Mouse (Mus musculus) induced T-regulatory cell, adult 2 months (primary cell): ENCODE measurements around the gene Atg9a.
A peak's percentile ranks its signal among the peaks of the same experiment; 100 is the strongest.
"Not testable (repeated sequence)": the region's sequence is repeated elsewhere in the genome, so short reads cannot be mapped to it uniquely, and the experiment has no call there.

Source experiments
- DNase-seq: peaks from one replicate; pipeline ENCODE4 v3.0.0-alpha.2; 2012; ENCODE audit warnings: low read depth

The Atg9a gene

DNA sequence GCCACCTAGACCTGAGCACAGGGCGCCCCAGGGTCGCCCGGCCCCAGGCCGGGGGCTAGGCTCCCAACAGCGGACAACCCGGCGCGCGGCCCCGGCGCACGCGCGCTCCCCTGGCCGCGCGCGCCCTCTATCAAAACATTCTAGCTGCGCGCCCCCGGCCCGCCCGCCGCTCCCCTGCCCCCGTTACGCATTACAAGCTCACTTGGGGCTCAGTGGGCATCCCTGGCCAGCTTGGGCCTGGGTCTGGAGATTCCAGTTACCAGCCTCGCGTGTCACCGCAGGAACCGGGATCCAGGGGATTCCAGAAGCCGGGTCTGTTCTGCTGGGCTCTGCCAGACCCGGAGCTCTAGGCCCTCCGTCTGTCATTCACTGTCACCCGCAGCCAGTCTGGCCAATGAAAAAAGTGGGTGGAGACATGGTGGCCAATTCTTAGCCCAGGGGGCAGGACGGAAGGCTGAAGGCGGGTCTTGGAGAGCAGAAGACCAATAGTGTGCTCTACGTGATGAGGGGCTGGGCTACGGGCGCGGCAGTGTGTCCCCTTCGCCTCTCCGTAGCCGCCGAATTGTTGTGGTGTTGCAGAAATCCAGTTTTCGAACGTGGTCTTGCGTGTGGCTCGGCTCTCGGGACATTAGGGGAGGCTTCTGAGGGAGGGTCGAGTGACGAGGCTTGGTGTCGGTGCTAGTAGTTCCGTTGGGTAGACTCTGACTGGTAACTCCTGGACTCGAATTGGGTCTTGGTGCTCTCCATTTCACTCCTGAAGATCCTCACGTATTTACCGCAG is at the start of gene Atg9a, which contains the start of gene Ankzf1:
Gene Atg9a (minus strand): TSS at position 575 of the 781 bp plus-strand sequence.
Gene Ankzf1 (plus strand): TSS at position 530 of the 781 bp plus-strand sequence.
- peak; percentile 98 for DNase-seq

DNA sequence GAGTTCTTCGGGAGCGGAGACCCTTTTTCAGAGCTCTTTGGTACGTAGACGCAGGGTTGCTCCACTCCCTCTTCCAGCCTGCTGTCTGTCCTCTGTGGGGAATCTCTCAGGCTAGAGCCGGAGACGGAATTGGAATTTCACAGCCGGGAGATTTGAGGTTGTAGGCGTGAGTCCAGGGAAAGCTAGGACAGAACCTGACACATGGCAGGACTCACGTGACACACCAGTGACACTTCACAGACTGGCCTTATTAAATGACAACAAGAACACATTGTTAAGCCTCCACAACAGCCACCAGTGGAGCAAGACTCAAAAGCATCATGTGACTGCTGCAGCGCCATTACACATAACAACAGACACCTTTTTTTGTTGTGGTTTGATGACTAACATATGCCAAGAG is 47.6 kb upstream of the Atg9a start:
- DNase-seq = peak; percentile 21

- DNase-seq = peak; percentile 89
Observed at GRCm38 (mm10) chr1:75236117-75237050, 44.4 kb upstream of the Atg9a start, which contains the start of gene Dnajb2. Dnajb2 (plus strand) TSS chr1:75236406.

- DNase-seq = peak; percentile 84
Observed at GRCm38 (mm10) chr1:75234606-75235005, 42.6 kb upstream of the Atg9a start.

GRCm38 (mm10) chr1:75232489-75232888 is 40.5 kb upstream of the Atg9a start:
- not testable (repeated sequence) for DNase-seq

GRCm38 (mm10) chr1:75231664-75232152 is 39.7 kb upstream of the Atg9a start, which contains the start of gene A630095N17Rik:
A630095N17Rik (minus strand) TSS chr1:75232102.
- DNase-seq = no peak

- DNase-seq = no peak
Observed at GRCm38 (mm10) chr1:75231224-75231623, 39.2 kb upstream of the Atg9a start.

DNA sequence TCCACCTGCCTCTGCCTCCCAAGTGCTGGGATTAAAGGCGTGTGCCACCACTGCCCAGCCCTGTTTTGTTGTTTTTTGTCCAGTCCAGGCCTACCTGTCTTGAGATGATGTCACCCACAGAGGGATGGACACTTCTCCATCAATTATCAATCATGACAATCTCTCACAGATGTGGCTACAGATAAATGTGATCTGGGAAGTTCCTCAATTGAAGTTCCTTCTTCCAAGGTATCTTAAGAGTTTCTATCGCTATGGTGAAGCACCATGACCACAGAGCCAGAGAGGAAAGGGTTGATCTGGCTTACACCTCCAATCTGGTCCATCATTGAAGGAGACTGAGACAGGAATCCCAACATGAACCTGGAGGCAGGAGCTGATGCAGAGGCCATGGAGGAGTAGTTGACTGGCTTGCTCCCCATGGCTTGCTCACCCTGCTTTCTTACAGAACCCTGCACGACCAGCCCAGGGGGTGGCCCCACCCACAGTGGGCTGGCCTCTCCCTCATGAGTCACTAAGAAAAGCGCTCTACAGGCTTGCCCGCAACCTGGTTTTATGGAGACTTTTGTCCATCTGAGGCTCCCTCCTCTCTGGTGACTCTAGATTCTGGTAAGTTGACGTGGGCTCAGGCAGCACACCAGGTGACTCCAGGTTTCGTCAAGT is 38.5 kb upstream of the Atg9a start:
- DNase-seq = no peak

- DNase-seq = no peak
Observed at GRCm38 (mm10) chr1:75229158-75229557, 37.2 kb upstream of the Atg9a start.

DNA sequence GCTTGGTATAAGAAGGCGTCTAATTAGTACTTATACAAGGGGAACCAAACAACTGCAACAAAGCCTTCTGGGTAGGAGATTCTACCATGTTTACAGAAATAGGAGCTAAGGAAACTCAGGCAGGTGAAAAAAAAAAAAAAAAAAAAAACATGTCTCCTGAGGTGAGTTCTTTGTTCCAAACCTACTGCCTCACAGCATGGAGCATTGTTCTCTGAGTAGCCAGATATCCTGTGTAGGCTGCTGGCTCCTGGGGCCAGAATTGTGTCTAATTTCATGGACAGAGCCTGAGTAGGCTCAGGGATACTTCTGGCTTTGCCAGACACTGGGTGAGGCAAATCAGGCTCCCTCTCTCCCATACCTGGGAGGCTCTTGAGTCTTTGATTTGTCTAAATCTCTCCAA is 35.7 kb upstream of the Atg9a start:
- DNase-seq = no peak

- no peak for DNase-seq
Observed at GRCm38 (mm10) chr1:75226138-75226537, 34.1 kb upstream of the Atg9a start.

DNA sequence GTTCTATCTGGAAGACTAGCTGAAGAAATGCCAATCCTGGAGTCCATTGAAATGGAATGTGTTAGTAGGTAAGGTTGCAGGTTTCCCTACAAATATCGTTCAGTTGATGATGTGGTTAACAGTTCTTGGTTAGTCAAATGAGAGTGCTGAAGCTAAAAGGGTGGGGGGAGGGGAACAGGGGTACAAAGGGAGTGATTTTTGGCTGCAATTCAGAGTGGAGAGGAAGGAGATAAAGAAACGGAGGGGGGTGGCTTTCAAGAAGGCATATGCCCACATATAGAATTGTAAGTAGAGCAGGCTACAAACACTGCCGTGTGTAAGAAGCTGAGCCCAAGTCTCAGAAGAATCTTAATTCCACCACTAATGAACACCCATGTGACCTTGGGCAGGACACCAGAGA is 33.5 kb upstream of the Atg9a start:
- no peak for DNase-seq

DNA sequence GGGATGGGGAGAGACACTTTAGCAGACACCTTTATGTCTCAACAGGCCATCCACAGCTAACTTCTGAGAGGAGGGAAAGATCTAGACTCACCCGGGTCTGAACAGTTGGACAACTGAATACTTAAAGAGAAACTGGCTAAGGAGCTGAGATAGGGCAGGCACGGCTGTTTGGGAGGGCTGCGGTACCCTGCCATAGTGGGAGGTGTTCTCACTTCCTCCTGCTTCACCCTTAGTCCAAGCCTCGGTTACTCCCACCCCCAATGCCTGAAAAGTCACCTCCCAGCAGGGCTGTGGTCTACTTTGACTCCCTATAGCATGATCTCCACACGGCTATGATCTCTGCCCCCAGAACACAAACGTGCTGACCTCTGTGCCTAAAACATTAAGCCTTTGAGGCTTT is 31.5 kb upstream of the Atg9a start:
- no peak for DNase-seq

GRCm38 (mm10) chr1:75222926-75223325 is 30.9 kb upstream of the Atg9a start:
- peak; percentile 59 for DNase-seq

GRCm38 (mm10) chr1:75221538-75221937 is 29.5 kb upstream of the Atg9a start:
- no peak for DNase-seq

GRCm38 (mm10) chr1:75219531-75219930 is 27.5 kb upstream of the Atg9a start, which contains the start of gene Tuba4a:
Tuba4a (minus strand) TSS chr1:75219865.
- no peak for DNase-seq

DNA sequence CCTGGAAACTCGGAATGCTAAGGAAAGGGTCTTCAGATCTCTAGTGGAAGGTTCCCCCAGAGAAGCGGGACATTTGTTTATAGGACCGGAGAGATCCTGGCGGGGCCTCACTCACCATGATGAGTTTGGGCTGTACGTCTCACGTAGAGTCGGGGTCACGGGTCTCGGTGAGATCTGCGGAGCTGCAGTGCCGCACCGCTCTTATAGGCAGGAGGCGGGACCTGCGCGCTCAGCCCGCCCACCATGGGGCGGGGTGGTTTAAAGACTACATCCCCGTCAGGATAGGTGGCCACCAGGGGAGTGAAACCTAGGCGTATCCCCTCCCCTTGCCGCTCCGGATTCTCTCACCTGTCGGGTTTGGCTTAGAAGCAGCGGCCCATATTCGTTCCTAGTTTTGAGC is 27.1 kb upstream of the Atg9a start:
- peak; percentile 97 for DNase-seq

DNA sequence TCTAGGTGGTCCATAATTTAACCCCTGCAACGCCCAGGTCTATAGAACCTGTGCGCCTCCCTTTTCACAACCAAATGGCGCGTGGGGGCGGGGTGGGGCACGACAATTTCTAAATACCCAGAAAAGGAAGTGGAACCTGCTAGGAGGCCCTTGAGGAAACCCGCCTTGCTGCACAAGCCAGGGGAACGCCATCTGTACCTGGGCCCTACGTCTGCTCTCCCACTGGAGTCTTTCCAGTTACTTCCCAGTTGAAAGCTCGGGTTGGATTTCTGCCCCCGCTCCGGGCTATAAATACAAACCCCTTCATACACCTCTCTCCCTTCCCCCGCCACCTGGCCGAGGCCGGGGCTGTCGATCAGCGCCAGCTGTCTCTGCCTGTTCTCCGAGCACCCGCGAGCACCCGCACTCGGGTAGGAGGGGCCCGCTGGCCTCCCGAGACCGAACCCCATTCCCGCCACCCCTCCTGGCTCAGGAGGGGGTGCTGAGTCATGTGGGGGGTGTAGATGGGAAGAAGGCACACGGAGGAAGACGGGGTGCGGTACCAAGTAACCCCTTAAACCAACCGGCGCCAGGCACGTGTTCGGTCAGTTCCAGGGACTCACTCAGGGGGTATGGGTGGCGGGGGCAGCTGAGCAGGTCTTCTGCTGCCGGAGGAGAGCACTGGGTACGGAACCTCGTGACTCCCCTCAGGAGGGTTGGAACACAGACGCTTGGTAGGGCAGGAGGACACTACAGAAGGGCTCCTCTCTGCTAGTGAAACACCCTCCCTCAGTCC is 26.4 kb upstream of the Atg9a start:
- peak; percentile 83 for DNase-seq

- DNase-seq = no peak
Observed at GRCm38 (mm10) chr1:75217893-75218226, 25.9 kb upstream of the Atg9a start.

DNA sequence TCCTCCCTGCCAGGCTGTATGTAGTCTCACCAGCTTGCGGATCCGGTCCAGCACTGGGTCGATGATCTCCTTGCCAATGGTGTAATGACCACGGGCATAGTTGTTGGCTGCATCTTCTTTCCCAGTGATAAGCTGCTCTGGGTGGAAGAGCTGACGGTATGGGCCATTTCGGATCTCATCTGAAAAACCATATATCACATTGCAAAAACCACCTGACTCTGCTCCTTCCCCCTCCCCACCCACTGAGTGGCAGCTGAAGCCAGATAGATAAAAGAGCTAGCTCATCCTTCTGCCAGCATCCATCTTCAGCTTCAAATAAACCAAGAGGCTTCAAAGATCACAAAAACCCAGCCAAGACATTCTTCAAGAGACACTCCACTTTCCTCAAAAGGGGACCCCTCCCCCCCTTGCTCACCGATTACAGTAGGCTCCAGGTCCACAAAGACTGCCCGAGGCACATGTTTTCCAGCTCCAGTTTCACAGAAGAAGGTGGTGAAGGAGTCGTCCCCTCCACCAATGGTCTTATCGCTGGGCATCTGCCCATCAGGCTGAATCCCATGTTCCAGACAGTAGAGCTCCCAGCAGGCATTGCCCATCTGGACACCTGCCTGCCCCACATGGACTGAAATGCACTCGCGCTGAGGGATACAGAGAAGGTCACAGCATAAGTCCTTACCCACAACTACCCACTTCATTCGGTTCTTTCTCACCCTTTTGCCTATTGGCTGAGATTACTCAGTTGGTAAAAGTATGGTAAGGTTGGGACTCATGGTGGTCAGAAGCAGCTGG is 25.0 kb upstream of the Atg9a start:
- no peak for DNase-seq
